8 mouse cellular contexts compared by ENCODE assay signal in the genomic region with DNA sequence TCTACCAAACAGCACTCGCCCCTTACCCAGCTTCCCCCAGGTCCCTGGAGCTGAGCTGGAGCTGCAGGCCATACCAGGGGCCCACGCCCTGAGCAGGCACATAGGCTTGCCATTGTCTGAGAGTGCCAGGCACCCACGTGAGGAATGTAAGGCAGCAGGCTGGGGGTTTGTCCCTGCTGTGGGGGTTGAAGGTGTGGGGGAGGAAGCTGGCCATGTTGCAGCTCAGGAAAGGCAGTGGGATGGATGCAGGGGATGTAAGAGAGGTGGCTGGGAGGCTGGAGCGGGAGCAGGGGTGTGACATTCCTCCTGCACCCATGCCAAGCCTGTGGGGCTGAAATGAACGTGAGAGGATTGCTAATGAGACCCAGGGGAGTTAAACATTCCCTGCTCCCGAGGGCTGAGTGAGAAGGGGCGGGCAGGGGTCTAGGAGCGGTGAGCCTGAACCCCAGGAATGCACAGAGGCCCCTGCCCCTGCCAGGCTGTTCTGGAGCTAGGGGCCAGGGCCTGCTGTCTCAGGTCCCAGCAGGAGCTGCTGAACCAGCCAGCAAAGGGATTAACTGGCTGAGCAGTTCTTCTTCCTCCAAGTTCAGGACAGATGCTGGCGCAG. TPM values are rescaled to one million over a fixed set of nuclear protein-coding genes. Genes with fewer than 3 reads are reported as not detected.
DNase-seq lines count a peak whose midpoint lies in the region; ATAC-seq and TF ChIP-seq lines count a peak whose summit lies in the region.

No protein-coding gene starts in this region.

- H3K4me2 ChIP-seq in lung, postnatal 0 days (replicated peaks; ENCODE audit: low read depth, low read length) = no peak overlapping the region
- no peak overlapping the region for H3K4me2 ChIP-seq in hindbrain, embryonic 14.5 days (replicated peaks)
- H3K4me2 ChIP-seq in limb, embryonic 14.5 days (replicated peaks; ENCODE audit: low read depth, low read length, severe bottlenecking) = no peak overlapping the region

- no peak for TF ChIP-seq CTCF in lung, postnatal 0 days (IDR thresholded peaks at IDR 0.05)

- H3K27me3 ChIP-seq in lung, postnatal 0 days (replicated peaks; ENCODE audit: insufficient read depth, low read length) = no peaks in the 10 kb centered on the region
- no peaks in the 10 kb centered on the region for H3K27me3 ChIP-seq in hindbrain, embryonic 14.5 days (ENCODE audit: control insufficient read depth, insufficient read depth, low read length)
- no peaks in the 10 kb centered on the region for H3K27me3 ChIP-seq in limb, embryonic 14.5 days (ENCODE audit: control insufficient read depth, insufficient read depth, low read length)

- H3K9ac ChIP-seq in lung, postnatal 0 days (replicated peaks; ENCODE audit: low read depth) = no peak overlapping the region
- peak overlapping the region; percentile 31; the same call in 1 of the 2 replicates for H3K9ac ChIP-seq in hindbrain, embryonic 14.5 days
- peak overlapping the region; percentile 29; the same call in 1 of the 2 replicates for H3K9ac ChIP-seq in limb, embryonic 14.5 days (ENCODE audit: low read depth, low read length, severe bottlenecking)

- H3K27ac ChIP-seq in lung, postnatal 0 days (ENCODE audit: low read length) = no peak overlapping the region
- peak overlapping the region; percentile 67 for H3K27ac ChIP-seq in hindbrain, embryonic 14.5 days
- H3K27ac ChIP-seq in limb, embryonic 14.5 days (replicated peaks; ENCODE audit: low read depth, low read length) = peak overlapping the region; percentile 75

- no peak for DNase-seq in lung, postnatal 0 days (ENCODE audit: low spot score)
- DNase-seq in lung, postnatal 10 days = no peak
- peak; percentile 58 for DNase-seq in hindbrain, embryonic 14.5 days (ENCODE audit: low spot score)
- peak; percentile 32 for DNase-seq in limb, embryonic 14.5 days (ENCODE audit: low spot score)
- DNase-seq in telencephalon, adult 2 months (ENCODE audit: low read depth, low spot score) = peak; percentile 39
- DNase-seq in ovary, postnatal 10 days (ENCODE audit: low spot score) = no peak
- no peak for DNase-seq in adrenal gland, postnatal 36 days
- no peak for DNase-seq in adrenal gland, adult 2 months

- TF ChIP-seq EP300 in lung, postnatal 0 days (IDR thresholded peaks at IDR 0.05) = no peak

- ATAC-seq in lung, postnatal 0 days = peak; percentile 47
- peak; percentile 68; the same call in 1 of the 2 replicates for ATAC-seq in hindbrain, embryonic 14.5 days (ENCODE audit: low FRiP score)
- peak; percentile 42 for ATAC-seq in limb, embryonic 14.5 days (ENCODE audit: low FRiP score, low read depth)

- 43% methylated on average over 9 of the region's 9 CpGs for WGBS in lung, postnatal 0 days
- 16% methylated on average over 9 of the region's 9 CpGs for WGBS in hindbrain, embryonic 14.5 days
- 32% methylated on average over 6 of the region's 9 CpGs for WGBS in limb, embryonic 14.5 days

- H3K4me3 ChIP-seq in lung, postnatal 0 days (ENCODE audit: low read depth, low read length) = no peak overlapping the region
- no peak overlapping the region for H3K4me3 ChIP-seq in hindbrain, embryonic 14.5 days (replicated peaks; ENCODE audit: low read length)
- H3K4me3 ChIP-seq in limb, embryonic 14.5 days (replicated peaks; ENCODE audit: low read length) = no peak overlapping the region

- H3K36me3 ChIP-seq in lung, postnatal 0 days (ENCODE audit: insufficient read depth, low read length) = no peaks in the 10 kb centered on the region
- no peaks in the 10 kb centered on the region for H3K36me3 ChIP-seq in hindbrain, embryonic 14.5 days (replicated peaks; ENCODE audit: control insufficient read depth, insufficient read depth)
- no peaks in the 10 kb centered on the region for H3K36me3 ChIP-seq in limb, embryonic 14.5 days (ENCODE audit: control insufficient read depth, insufficient read depth, low read length)

- H3K4me1 ChIP-seq in lung, postnatal 0 days (ENCODE audit: insufficient read depth, low read depth, low read length) = 0 out of 2 replicates have a peak, but pooled peaks cover 6% of the 10 kb centered on the region
- H3K4me1 ChIP-seq in hindbrain, embryonic 14.5 days (replicated peaks; ENCODE audit: control insufficient read depth, insufficient read depth, low read length) = peaks cover 12% of the 10 kb centered on the region; the same call in 1 of the 2 replicates
- peaks cover 14% of the 10 kb centered on the region for H3K4me1 ChIP-seq in limb, embryonic 14.5 days (ENCODE audit: control insufficient read depth, insufficient read depth, low read length)

- no peak for TF ChIP-seq POLR2A in limb, embryonic 14.5 days (IDR thresholded peaks at IDR 0.05; ENCODE audit: borderline replicate concordance, extremely low read depth, insufficient read depth, insufficient read length)

- H3K9me3 ChIP-seq in lung, postnatal 0 days (ENCODE audit: low read length) = no peaks in the 10 kb centered on the region
- no peaks in the 10 kb centered on the region for H3K9me3 ChIP-seq in hindbrain, embryonic 14.5 days (ENCODE audit: control insufficient read depth, low read length)
- H3K9me3 ChIP-seq in limb, embryonic 14.5 days (ENCODE audit: control insufficient read depth, low read length) = no peaks in the 10 kb centered on the region

RNA-seq across cellular contexts. Expression of gene Cldn19, which starts 1.1 kb away (rescaled TPM):
- not detected in 2 replicates for polyA plus RNA-seq in lung, postnatal 0 days (2015; fragmentation: Nextera tagmentation; extraction: Ambion mirVana)
- 1.1 and 1.4 TPM in 2 replicates for polyA plus RNA-seq in hindbrain, embryonic 14.5 days (2014; fragmentation: Nextera tagmentation; extraction: Ambion mirVana)
- 0.38 and 0.59 TPM in 2 replicates for polyA plus RNA-seq in limb, embryonic 14.5 days (2012; rRNA removed)
- polyA plus RNA-seq in limb, embryonic 14.5 days (2014; fragmentation: Nextera tagmentation; extraction: Ambion mirVana) = 0.10 and 0.91 TPM in 2 replicates
- under 1 TPM in 1 of 2 experiments, not detected in 1; 0.13 TPM for total RNA-seq in adrenal gland, postnatal 36 days (2021)
- total RNA-seq in adrenal gland, adult 2 months (2021) = under 1 TPM in 1 of 2 experiments, not detected in 1; 0.24 TPM
- 0.06 and 0.35 TPM in 2 replicates for polyA plus RNA-seq in adrenal gland, adult 2 months (2012; rRNA removed)

RNA-seq across cellular contexts. Expression of gene P3h1, which starts 21.4 kb away (rescaled TPM):
- 29.4 and 32.2 TPM in 2 replicates for polyA plus RNA-seq in lung, postnatal 0 days (2015; fragmentation: Nextera tagmentation; extraction: Ambion mirVana)
- polyA plus RNA-seq in hindbrain, embryonic 14.5 days (2014; fragmentation: Nextera tagmentation; extraction: Ambion mirVana) = 10.9 and 12.7 TPM in 2 replicates
- 162 and 200 TPM in 2 replicates for polyA plus RNA-seq in limb, embryonic 14.5 days (2012; rRNA removed)
- 93.2 and 98.0 TPM in 2 replicates for polyA plus RNA-seq in limb, embryonic 14.5 days (2014; fragmentation: Nextera tagmentation; extraction: Ambion mirVana)
- total RNA-seq in adrenal gland, postnatal 36 days (2021) = 10 to 100 TPM; 27.4 to 30.5 TPM
- total RNA-seq in adrenal gland, adult 2 months (2021) = 10 to 100 TPM; 23.2 to 27.5 TPM
- 53.2 and 76.6 TPM in 2 replicates for polyA plus RNA-seq in adrenal gland, adult 2 months (2012; rRNA removed)

RNA-seq across cellular contexts. Expression of gene AU022252, which starts 21.6 kb away (rescaled TPM):
- polyA plus RNA-seq in lung, postnatal 0 days (2015; fragmentation: Nextera tagmentation; extraction: Ambion mirVana) = 16.9 and 21.1 TPM in 2 replicates
- polyA plus RNA-seq in hindbrain, embryonic 14.5 days (2014; fragmentation: Nextera tagmentation; extraction: Ambion mirVana) = 26.3 and 28.2 TPM in 2 replicates
- 17.2 and 17.6 TPM in 2 replicates for polyA plus RNA-seq in limb, embryonic 14.5 days (2012; rRNA removed)
- polyA plus RNA-seq in limb, embryonic 14.5 days (2014; fragmentation: Nextera tagmentation; extraction: Ambion mirVana) = 31.9 and 33.9 TPM in 2 replicates
- 10 to 100 TPM; 25.8 to 26.6 TPM for total RNA-seq in adrenal gland, postnatal 36 days (2021)
- 10 to 100 TPM; 22.4 to 26.4 TPM for total RNA-seq in adrenal gland, adult 2 months (2021)
- 4.6 and 6.0 TPM in 2 replicates for polyA plus RNA-seq in adrenal gland, adult 2 months (2012; rRNA removed)

RNA-seq across cellular contexts. Expression of gene Tmem269, which starts 36.1 kb away (rescaled TPM):
- 0.10 and 0.18 TPM in 2 replicates for polyA plus RNA-seq in lung, postnatal 0 days (2015; fragmentation: Nextera tagmentation; extraction: Ambion mirVana)
- 0.25 TPM in 1 of 2 replicates, not detected in the other for polyA plus RNA-seq in hindbrain, embryonic 14.5 days (2014; fragmentation: Nextera tagmentation; extraction: Ambion mirVana)
- 0.11 and 0.19 TPM in 2 replicates for polyA plus RNA-seq in limb, embryonic 14.5 days (2012; rRNA removed)
- polyA plus RNA-seq in limb, embryonic 14.5 days (2014; fragmentation: Nextera tagmentation; extraction: Ambion mirVana) = not detected in 2 replicates
- not detected for total RNA-seq in adrenal gland, postnatal 36 days (2021)
- total RNA-seq in adrenal gland, adult 2 months (2021) = not detected
- polyA plus RNA-seq in adrenal gland, adult 2 months (2012; rRNA removed) = 0.18 and 0.31 TPM in 2 replicates

RNA-seq across cellular contexts. Expression of gene Ybx1, which starts 40.3 kb away (rescaled TPM):
- 391 and 412 TPM in 2 replicates for polyA plus RNA-seq in lung, postnatal 0 days (2015; fragmentation: Nextera tagmentation; extraction: Ambion mirVana)
- polyA plus RNA-seq in hindbrain, embryonic 14.5 days (2014; fragmentation: Nextera tagmentation; extraction: Ambion mirVana) = 1,089 and 1,212 TPM in 2 replicates
- polyA plus RNA-seq in limb, embryonic 14.5 days (2012; rRNA removed) = 410 and 546 TPM in 2 replicates
- polyA plus RNA-seq in limb, embryonic 14.5 days (2014; fragmentation: Nextera tagmentation; extraction: Ambion mirVana) = 757 and 793 TPM in 2 replicates
- 100 to 1,000 TPM; 639 to 803 TPM for total RNA-seq in adrenal gland, postnatal 36 days (2021)
- total RNA-seq in adrenal gland, adult 2 months (2021) = 100 to 1,000 TPM; 692 to 835 TPM
- polyA plus RNA-seq in adrenal gland, adult 2 months (2012; rRNA removed) = 323 and 336 TPM in 2 replicates

Comparison
In these comparisons a context has a peak if more than half of its experiments do, and no peak if none do; other contexts are left out.
1. DNase-seq: peak in hindbrain, embryonic 14.5 days (single experiment), limb, embryonic 14.5 days (single experiment) and telencephalon, adult 2 months (single experiment); none in lung, postnatal 0 days (single experiment), lung, postnatal 10 days (single experiment), ovary, postnatal 10 days (single experiment), adrenal gland, postnatal 36 days (0 of 2) and adrenal gland, adult 2 months (single experiment).
2. Peak in every context shown above with its lines, with median percentiles within 50 percentile points of each other: ATAC-seq.